Mouse (Mus musculus) erythroid progenitor cell, adult 5-6 weeks (primary cell): Measurements from ENCODE around the gene Ssx2ip. TPM values are rescaled to one million over a fixed set of nuclear protein-coding genes. Genes with fewer than 3 reads are reported as not detected.

Experiments
- ATAC-seq: replicated peaks from 2 replicates; pipeline ENCODE4 v1.8.0; 2016; ENCODE audit warnings: moderate number of reproducible peaks, mild to moderate bottlenecking, moderate TSS enrichment, inconsistent platforms; ENCODE audit not compliant: poor library complexity, low FRiP score, severe bottlenecking
- total RNA-seq, 2 experiments: library from RNA; stranded (forward) in 1 of 2; stranded (reverse) in 1 of 2; fragments of 150-400 nt in 1 of 2; fragments of 186-747, 209-891 nt in 1 of 2; gene quantifications; 2 replicates each; pipeline versions ENCODE4 v1.2.3 to v1.2.4; 2015 to 2017; ENCODE audit warnings: low replicate concordance in 2 of 2

The Ssx2ip gene
- total RNA-seq, 2 experiments from 2014 or later, result 52.4 to 100 TPM

GRCm38 (mm10) chr3:146433063-146433462 lies 28.6 kb downstream of the Ssx2ip start:
- ATAC-seq, result peak; percentile 53

GRCm38 (mm10) chr3:146433681-146434350 lies 29.4 kb downstream of the Ssx2ip start:
- no peak for ATAC-seq

GRCm38 (mm10) chr3:146434686-146435085 lies 30.2 kb downstream of the Ssx2ip start:
- no peak for ATAC-seq

- ATAC-seq, result no peak
Observed at GRCm38 (mm10) chr3:146435533-146435932, 31.1 kb downstream of the Ssx2ip start.

- no peak for ATAC-seq
Observed at GRCm38 (mm10) chr3:146436114-146436513, 31.7 kb downstream of the Ssx2ip start.

GRCm38 (mm10) chr3:146440011-146440410 lies 35.6 kb downstream of the Ssx2ip start:
- ATAC-seq, result no peak

GRCm38 (mm10) chr3:146440422-146440821 lies 36.0 kb downstream of the Ssx2ip start:
- no peak for ATAC-seq

- no peak for ATAC-seq
Observed at GRCm38 (mm10) chr3:146442484-146442883, 38.0 kb downstream of the Ssx2ip start.

GRCm38 (mm10) chr3:146442936-146443335 lies 38.5 kb downstream of the Ssx2ip start:
- ATAC-seq, result no peak

GRCm38 (mm10) chr3:146443380-146443779 lies 38.9 kb downstream of the Ssx2ip start:
- no peak for ATAC-seq

- ATAC-seq, result no peak
Observed at GRCm38 (mm10) chr3:146444880-146445279, 40.4 kb downstream of the Ssx2ip start.

GRCm38 (mm10) chr3:146447156-146447555 lies 42.7 kb downstream of the Ssx2ip start:
- no peak for ATAC-seq

- ATAC-seq, result no peak
Observed at GRCm38 (mm10) chr3:146447598-146447997, 43.2 kb downstream of the Ssx2ip start.

GRCm38 (mm10) chr3:146448372-146448771 lies 43.9 kb downstream of the Ssx2ip start:
- no peak for ATAC-seq

- ATAC-seq, result no peak
Observed at GRCm38 (mm10) chr3:146448969-146449368, 44.5 kb downstream of the Ssx2ip start.

GRCm38 (mm10) chr3:146449745-146450250 lies 45.4 kb downstream of the Ssx2ip start, which contains the start of gene Ctbs:
TSS of gene Ctbs (plus strand) at chr3:146449795.
- no peak for ATAC-seq

GRCm38 (mm10) chr3:146450371-146450841 lies 46.0 kb downstream of the Ssx2ip start:
- peak; percentile 100 for ATAC-seq

- no peak for ATAC-seq
Observed at GRCm38 (mm10) chr3:146451375-146451774, 46.9 kb downstream of the Ssx2ip start.

- ATAC-seq, result no peak
Observed at GRCm38 (mm10) chr3:146462939-146463338, 58.5 kb downstream of the Ssx2ip start.

GRCm38 (mm10) chr3:146469226-146469625 lies 64.8 kb downstream of the Ssx2ip start:
- no peak for ATAC-seq

- no peak for ATAC-seq
Observed at GRCm38 (mm10) chr3:146472657-146473056, 68.2 kb downstream of the Ssx2ip start.

- ATAC-seq, result no peak
Observed at GRCm38 (mm10) chr3:146473741-146474140, 69.3 kb downstream of the Ssx2ip start.
